In genomic region chr4:55227394-55227793, GRCm38 (mm10) we compare ENCODE assay signal across 14 mouse cellular contexts.
DNase-seq lines count a peak whose midpoint lies in the region; ATAC-seq and TF ChIP-seq lines count a peak whose summit lies in the region.
"Had no signal": no experiment of that assay in that cellular context is flagged by ENCODE, and none has a peak within 500 bp of the region (broad histone marks: within the 10 kb centered on the region; RNA-seq: fewer than 3 reads in every experiment).

No protein-coding gene starts in this region.

- H3K9me3 ChIP-seq in forebrain, postnatal 0 days (ENCODE audit: low read length): no peaks in the 10 kb centered on the region
- no peaks in the 10 kb centered on the region for H3K9me3 ChIP-seq in forebrain, embryonic 14.5 days (replicated peaks; ENCODE audit: control insufficient read depth, low read length)
- H3K9me3 ChIP-seq in hindbrain, embryonic 10.5 days: no peaks in the 10 kb centered on the region
- H3K9me3 ChIP-seq: liver, embryonic 13.5 days; megakaryocyte, embryonic 14.5 days had no signal

- H3K4me1 ChIP-seq in forebrain, postnatal 0 days (ENCODE audit: insufficient read depth): no peaks in the 10 kb centered on the region
- no peaks in the 10 kb centered on the region for H3K4me1 ChIP-seq in forebrain, embryonic 14.5 days (ENCODE audit: control insufficient read depth, insufficient read depth, low read length)
- no peaks in the 10 kb centered on the region for H3K4me1 ChIP-seq in hindbrain, embryonic 10.5 days (replicated peaks)
- H3K4me1 ChIP-seq: liver, embryonic 13.5 days; megakaryocyte, embryonic 14.5 days had no signal

- H3K9ac ChIP-seq in forebrain, postnatal 0 days: no peak overlapping the region
- H3K9ac ChIP-seq in forebrain, embryonic 14.5 days (ENCODE audit: low read length): no peak overlapping the region
- H3K9ac ChIP-seq: liver, embryonic 13.5 days had no signal

- no peak overlapping the region for H3K4me3 ChIP-seq in forebrain, postnatal 0 days (ENCODE audit: low read depth, low read length)
- H3K4me3 ChIP-seq in forebrain, embryonic 14.5 days (ENCODE audit: low read depth, low read length): no peak overlapping the region
- no peak overlapping the region for H3K4me3 ChIP-seq in hindbrain, embryonic 10.5 days
- H3K4me3 ChIP-seq: liver, embryonic 13.5 days; megakaryocyte, embryonic 14.5 days had no signal

- 38% methylated on average over 3 of the region's 3 CpGs for WGBS in forebrain, postnatal 0 days
- WGBS in forebrain, embryonic 14.5 days: 49% methylated on average over 3 of the region's 3 CpGs
- 70% methylated on average over 3 of the region's 3 CpGs for WGBS in hindbrain, embryonic 10.5 days

- no peak for ATAC-seq in forebrain, postnatal 0 days
- ATAC-seq in forebrain, embryonic 14.5 days: no peak
- ATAC-seq: activated CD4-positive, CD25-positive, alpha-beta regulatory T cell, adult 4 months had no signal

- DNase-seq in forebrain, postnatal 0 days: peak; percentile 32
- no peak for DNase-seq in forebrain, embryonic 14.5 days (ENCODE audit: low spot score)
- peak; percentile 19 for DNase-seq in kidney, postnatal 10 days
- no peak for DNase-seq in kidney, adult 11 months
- DNase-seq in lung, postnatal 36 days: peak; percentile 29
- DNase-seq in lung, postnatal 10 days: no peak
- peak; percentile 51 for DNase-seq in retina, postnatal 1 day
- no peak for DNase-seq in hindbrain, embryonic 10.5 days (ENCODE audit: low spot score)
- DNase-seq: cerebellum, adult 9-10 months; heart, postnatal 10 days; liver, embryonic 13.5 days had no signal

- H3K27me3 ChIP-seq in forebrain, postnatal 0 days (ENCODE audit: insufficient read depth, low read length): no peaks in the 10 kb centered on the region
- H3K27me3 ChIP-seq in forebrain, embryonic 14.5 days (replicated peaks; ENCODE audit: control insufficient read depth, insufficient read depth, low read length): no peaks in the 10 kb centered on the region
- H3K27me3 ChIP-seq in hindbrain, embryonic 10.5 days (ENCODE audit: insufficient read depth, poor library complexity, severe bottlenecking): no peaks in the 10 kb centered on the region
- H3K27me3 ChIP-seq: liver, embryonic 13.5 days; megakaryocyte, embryonic 14.5 days had no signal

- peak; percentile 48 for TF ChIP-seq CTCF in forebrain, postnatal 0 days (IDR thresholded peaks at IDR 0.05; ENCODE audit: low read depth)

- H3K36me3 ChIP-seq in forebrain, postnatal 0 days (ENCODE audit: insufficient read depth): no peaks in the 10 kb centered on the region
- no peaks in the 10 kb centered on the region for H3K36me3 ChIP-seq in forebrain, embryonic 14.5 days (ENCODE audit: control insufficient read depth, insufficient read depth, low read length)
- H3K36me3 ChIP-seq in hindbrain, embryonic 10.5 days: no peaks in the 10 kb centered on the region
- H3K36me3 ChIP-seq: G1E; liver, embryonic 13.5 days had no signal

- H3K27ac ChIP-seq in forebrain, postnatal 0 days (ENCODE audit: low read depth, low read length): no peak overlapping the region
- H3K27ac ChIP-seq in forebrain, embryonic 14.5 days (ENCODE audit: low read depth, low read length): no peak overlapping the region
- no peak overlapping the region for H3K27ac ChIP-seq in hindbrain, embryonic 10.5 days
- H3K27ac ChIP-seq: liver, embryonic 13.5 days had no signal

- no peak overlapping the region for H3K4me2 ChIP-seq in forebrain, postnatal 0 days (ENCODE audit: low read depth)
- no peak overlapping the region for H3K4me2 ChIP-seq in forebrain, embryonic 14.5 days (ENCODE audit: low read length)
- H3K4me2 ChIP-seq: liver, embryonic 13.5 days had no signal

Comparison
In these comparisons a context has a peak if more than half of its experiments do, and no peak if none do; other contexts are left out.
1. DNase-seq: peak in forebrain, postnatal 0 days (single experiment), kidney, postnatal 10 days (single experiment), lung, postnatal 36 days (single experiment) and retina, postnatal 1 day (single experiment); none in forebrain, embryonic 14.5 days (single experiment), kidney, adult 11 months (single experiment), lung, postnatal 10 days (single experiment) and hindbrain, embryonic 10.5 days (single experiment).